Mouse (Mus musculus): Measurements from ENCODE around the gene Fbxw21. TPM values are rescaled to one million over a fixed set of nuclear protein-coding genes. Genes with fewer than 3 reads are reported as not detected.
"Not testable (repeated sequence)": the region's sequence is repeated elsewhere in the genome, so short reads cannot be mapped to it uniquely, and the experiment has no call there.

Fbxw21 gene
- not detected in 2 replicates for polyA plus RNA-seq (2015; fragmentation: Nextera tagmentation; extraction: Ambion mirVana)

DNA sequence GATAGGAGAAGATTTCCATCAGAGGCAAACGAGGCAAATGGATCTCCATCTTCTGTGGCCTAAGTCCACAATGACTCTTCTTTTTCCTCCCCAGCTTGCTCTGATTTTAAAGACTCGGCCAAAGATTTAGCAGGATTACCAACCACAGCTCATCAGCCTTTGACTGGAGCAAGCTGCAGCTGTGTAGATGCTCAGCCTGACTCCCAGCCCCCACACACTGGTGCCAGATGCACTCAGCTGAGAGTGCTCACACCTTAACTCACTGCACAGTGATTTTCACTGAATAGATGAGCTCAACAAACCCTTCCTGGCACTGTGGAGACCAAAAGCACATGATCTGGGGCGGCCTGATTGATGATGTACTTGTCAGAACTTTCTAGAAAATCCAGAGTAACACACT is at the start of gene Fbxw21:
Gene Fbxw21 (minus strand): TSS at position 101 of the 400 bp plus-strand sequence.
- DNase-seq (ENCODE audit: low spot score): no peak
- TF ChIP-seq CTCF (IDR thresholded peaks at IDR 0.05; ENCODE audit: low read depth) (no peak), EP300 (optimal IDR thresholded peaks at IDR 0.05) (no peak)
- Histone ChIP-seq H3K27ac (replicated peaks) (no peak within 1 kb of the TSS), H3K4me2 (replicated peaks; ENCODE audit: low read depth) (no peak within 1 kb of the TSS), H3K4me1 (replicated peaks; ENCODE audit: control insufficient read depth, insufficient read depth) (no peaks in the 10 kb centered on the region), H3K36me3 (ENCODE audit: control insufficient read depth, insufficient read depth, low read length) (no peaks in the 10 kb centered on the region), H3K9me3 (ENCODE audit: control insufficient read depth, low read length) (no peaks in the 10 kb centered on the region), H3K9ac (ENCODE audit: low read length) (no peak within 1 kb of the TSS), H3K27me3 (ENCODE audit: control insufficient read depth, insufficient read depth, low read length) (no peaks in the 10 kb centered on the region), H3K4me3 (ENCODE audit: low read depth, low read length) (no peak within 1 kb of the TSS)
- 67% methylated on average over 3 of the region's 3 CpGs for WGBS
- ATAC-seq (ENCODE audit: low FRiP score, low TSS enrichment): no peak

DNA sequence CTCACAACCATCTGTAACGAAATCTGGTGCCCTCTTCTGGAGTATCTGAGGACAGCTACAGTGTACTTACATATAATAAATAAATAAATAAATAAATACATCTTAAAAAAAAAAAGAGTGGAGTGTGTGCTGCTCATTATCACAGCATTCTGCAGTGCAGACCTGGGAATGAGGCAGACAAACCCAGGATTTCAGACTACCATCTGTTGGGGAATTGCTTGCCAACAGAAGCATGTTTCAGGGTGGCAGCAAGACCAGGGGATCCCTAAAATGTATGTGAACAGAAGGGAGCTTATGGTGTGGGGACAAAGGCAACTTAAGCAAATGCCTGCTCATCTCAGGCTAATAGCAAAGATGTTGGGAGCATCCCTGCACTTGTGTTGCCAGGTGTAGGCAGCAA is 39.5 kb upstream of the Fbxw21 start:
- DNase-seq (ENCODE audit: low spot score); H3K4me1 ChIP-seq (replicated peaks; ENCODE audit: control insufficient read depth, insufficient read depth): not testable (repeated sequence)

DNA sequence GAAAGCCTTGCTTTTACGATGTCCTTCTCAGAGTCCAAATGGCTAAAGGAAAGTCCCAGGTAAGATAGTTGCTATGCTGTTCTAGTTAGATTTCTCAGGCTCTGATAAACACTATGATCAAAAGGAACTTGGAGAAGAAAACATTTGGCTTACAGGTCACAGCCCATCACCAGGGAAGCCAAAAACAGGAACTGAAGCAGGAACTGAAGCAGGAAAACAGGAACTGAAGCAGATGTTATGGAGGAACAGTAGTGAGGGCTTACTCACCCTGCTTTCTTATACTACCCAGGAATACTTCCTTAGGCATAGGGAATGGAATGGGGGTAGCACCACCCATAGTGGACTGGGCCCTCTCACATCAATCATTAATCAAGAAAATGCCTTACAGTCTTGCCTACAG is 38.5 kb upstream of the Fbxw21 start:
- Histone ChIP-seq H3K27me3 (ENCODE audit: control insufficient read depth, insufficient read depth, low read length) (no peaks in the 10 kb centered on the region), H3K9me3 (ENCODE audit: control insufficient read depth, low read length) (no peaks in the 10 kb centered on the region), H3K36me3 (ENCODE audit: control insufficient read depth, insufficient read depth, low read length) (no peaks in the 10 kb centered on the region), H3K4me1 (replicated peaks; ENCODE audit: control insufficient read depth, insufficient read depth) (no peaks in the 10 kb centered on the region), H3K9ac (ENCODE audit: low read length) (no peak overlapping the region), H3K4me3 (ENCODE audit: low read depth, low read length) (no peak overlapping the region), H3K27ac (replicated peaks) (no peak overlapping the region), H3K4me2 (replicated peaks; ENCODE audit: low read depth) (no peak overlapping the region)
- DNase-seq (ENCODE audit: low spot score): no peak
- TF ChIP-seq EP300 (optimal IDR thresholded peaks at IDR 0.05): no peak
- TF ChIP-seq CTCF (IDR thresholded peaks at IDR 0.05; ENCODE audit: low read depth): no peak
- ATAC-seq (ENCODE audit: low FRiP score, low TSS enrichment): no peak
- WGBS: 97% methylated on average over 1 of the region's 1 CpGs

More for the DNA sequence above, 39.5 kb upstream of the Fbxw21 start:
- not testable (repeated sequence) for H3K9ac ChIP-seq (ENCODE audit: low read length); H3K27ac ChIP-seq (replicated peaks); ATAC-seq (ENCODE audit: low FRiP score, low TSS enrichment); H3K9me3 ChIP-seq (ENCODE audit: control insufficient read depth, low read length); H3K36me3 ChIP-seq (ENCODE audit: control insufficient read depth, insufficient read depth, low read length); H3K4me2 ChIP-seq (replicated peaks; ENCODE audit: low read depth); H3K27me3 ChIP-seq (ENCODE audit: control insufficient read depth, insufficient read depth, low read length); H3K4me3 ChIP-seq (ENCODE audit: low read depth, low read length)
- 77% methylated on average over 1 of the region's 1 CpGs for whole genome bisulfite sequencing

DNA sequence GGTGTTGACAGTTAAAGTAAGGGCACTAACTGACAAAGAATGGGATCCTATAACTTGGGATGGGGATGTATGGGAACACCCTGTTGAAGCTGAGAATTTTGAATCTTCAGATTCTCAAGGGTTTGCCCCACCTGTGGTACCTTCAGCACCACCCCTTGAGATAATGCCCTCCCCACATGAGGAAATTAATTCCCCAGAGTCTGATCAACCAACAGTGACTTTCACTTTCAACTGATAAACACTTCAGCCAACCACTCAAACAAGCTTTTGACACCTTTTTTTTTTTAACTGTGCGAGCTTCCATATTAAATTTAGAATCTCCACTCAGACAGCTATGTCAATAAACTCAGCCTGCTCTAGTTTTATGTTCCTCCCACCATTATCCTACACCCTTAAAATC is 37.5 kb upstream of the Fbxw21 start:
- no peak for ATAC-seq (ENCODE audit: low FRiP score, low TSS enrichment)
- 60% methylated on average over 1 of the region's 1 CpGs for WGBS

DNA sequence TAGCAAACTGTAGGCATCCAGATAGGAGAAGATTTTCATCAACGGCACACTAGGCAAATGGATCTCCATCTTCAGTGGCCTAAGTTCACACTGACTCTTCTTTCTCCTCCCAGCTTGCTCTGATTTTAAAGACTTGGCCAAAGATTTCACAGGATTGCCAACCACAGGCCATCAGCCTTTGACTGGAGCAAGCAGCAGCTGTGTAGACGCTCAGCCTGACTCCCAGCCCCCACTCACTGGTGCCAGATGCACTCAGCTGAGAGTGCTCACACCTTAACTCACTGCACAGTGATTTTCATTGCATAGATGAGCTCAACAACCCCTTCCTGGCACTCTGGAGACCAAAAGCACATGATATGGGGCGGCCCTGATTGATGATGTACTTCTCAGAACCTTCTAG is 34.0 kb upstream of the Fbxw21 start, which contains the start of gene Fbxw13:
Gene Fbxw13 (minus strand): TSS at position 101 of the 400 bp plus-strand sequence.
- not testable (repeated sequence) for H3K27me3 ChIP-seq (ENCODE audit: control insufficient read depth, insufficient read depth, low read length); H3K9ac ChIP-seq (ENCODE audit: low read length); H3K9me3 ChIP-seq (ENCODE audit: control insufficient read depth, low read length); H3K4me2 ChIP-seq (replicated peaks; ENCODE audit: low read depth); H3K4me1 ChIP-seq (replicated peaks; ENCODE audit: control insufficient read depth, insufficient read depth); H3K4me3 ChIP-seq (ENCODE audit: low read depth, low read length); ATAC-seq (ENCODE audit: low FRiP score, low TSS enrichment); DNase-seq (ENCODE audit: low spot score); H3K27ac ChIP-seq (replicated peaks); H3K36me3 ChIP-seq (ENCODE audit: control insufficient read depth, insufficient read depth, low read length)
- 77% methylated on average over 3 of the region's 3 CpGs for WGBS

More for the DNA sequence above, 37.5 kb upstream of the Fbxw21 start:
- H3K4me3 ChIP-seq (ENCODE audit: low read depth, low read length): no peak overlapping the region
- TF ChIP-seq CTCF (IDR thresholded peaks at IDR 0.05; ENCODE audit: low read depth) (no peak), EP300 (optimal IDR thresholded peaks at IDR 0.05) (no peak)
- no peak overlapping the region for H3K9ac ChIP-seq (ENCODE audit: low read length)
- no peaks in the 10 kb centered on the region for H3K4me1 ChIP-seq (replicated peaks; ENCODE audit: control insufficient read depth, insufficient read depth)
- no peaks in the 10 kb centered on the region for H3K36me3 ChIP-seq (ENCODE audit: control insufficient read depth, insufficient read depth, low read length)
- no peaks in the 10 kb centered on the region for H3K27me3 ChIP-seq (ENCODE audit: control insufficient read depth, insufficient read depth, low read length)
- H3K9me3 ChIP-seq (ENCODE audit: control insufficient read depth, low read length): no peaks in the 10 kb centered on the region
- no peak overlapping the region for H3K4me2 ChIP-seq (replicated peaks; ENCODE audit: low read depth)
- no peak for DNase-seq (ENCODE audit: low spot score)
- no peak overlapping the region for H3K27ac ChIP-seq (replicated peaks)

DNA sequence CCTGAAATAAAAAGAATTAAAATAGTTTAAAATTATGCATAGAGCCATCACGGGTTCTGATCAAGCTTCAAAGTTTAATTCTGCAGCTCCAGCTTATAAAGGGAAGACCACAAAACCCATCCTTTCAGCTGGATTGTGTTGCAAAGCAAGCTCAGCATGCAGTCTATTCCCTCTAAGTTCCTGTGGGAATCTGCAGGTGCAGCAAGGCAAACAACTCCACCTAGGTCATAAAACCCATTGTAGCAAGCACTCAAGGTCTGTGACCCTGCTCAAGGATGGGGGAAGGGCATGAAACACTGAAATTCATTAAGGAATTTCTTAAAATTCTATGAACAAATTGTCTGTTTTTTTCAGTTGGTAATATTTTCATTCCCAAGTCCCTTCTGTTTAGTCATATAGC is 15.4 kb upstream of the Fbxw21 start:
- no peaks in the 10 kb centered on the region for H3K27me3 ChIP-seq (ENCODE audit: control insufficient read depth, insufficient read depth, low read length)
- no peak overlapping the region for H3K9ac ChIP-seq (ENCODE audit: low read length)
- WGBS: 88% methylated on average over 1 of the region's 1 CpGs
- ATAC-seq (ENCODE audit: low FRiP score, low TSS enrichment): no peak
- H3K4me3 ChIP-seq (ENCODE audit: low read depth, low read length): no peak overlapping the region
- H3K27ac ChIP-seq (replicated peaks): no peak overlapping the region
- H3K9me3 ChIP-seq (ENCODE audit: control insufficient read depth, low read length): no peaks in the 10 kb centered on the region
- no peak overlapping the region for H3K4me2 ChIP-seq (replicated peaks; ENCODE audit: low read depth)
- TF ChIP-seq CTCF (IDR thresholded peaks at IDR 0.05; ENCODE audit: low read depth): no peak
- TF ChIP-seq EP300 (optimal IDR thresholded peaks at IDR 0.05): no peak
- no peaks in the 10 kb centered on the region for H3K36me3 ChIP-seq (ENCODE audit: control insufficient read depth, insufficient read depth, low read length)
- no peaks in the 10 kb centered on the region for H3K4me1 ChIP-seq (replicated peaks; ENCODE audit: control insufficient read depth, insufficient read depth)
- DNase-seq (ENCODE audit: low spot score): no peak
